Mouse (Mus musculus) liver, embryonic 14.5 days (tissue): ENCODE data around the gene Klhl26. TPM values are rescaled to one million over a fixed set of nuclear protein-coding genes. Genes with fewer than 3 reads are reported as not detected.

ENCODE experiments used
- ATAC-seq: fragments of 200-750 bp; cut with Nextera tagmentation; 2 replicates; pipeline ENCODE4 v1.8.0; 2017; ENCODE audit warnings: moderate number of reproducible peaks, mild to moderate bottlenecking, moderate library complexity; ENCODE audit not compliant: insufficient read depth
- DNase-seq, 3 experiments: peaks; one replicate each; pipeline ENCODE4 v3.0.0-alpha.2; 2012 to 2013; ENCODE audit warnings: low read depth in 3 of 3, low spot score in 3 of 3
- H3K27ac ChIP-seq: fragments of 300-500 bp; sonication (generic); 2 replicates; pipeline ENCODE4 v1.5.1; 2014; ENCODE audit warnings: moderate library complexity, mild to moderate bottlenecking, control low read depth, inconsistent platforms
- H3K27me3 ChIP-seq: fragments of 300-500 bp; sonication (generic); 2 replicates; pipeline ENCODE4 v1.6.1; 2014; ENCODE audit warnings: mild to moderate bottlenecking, low read length, moderate library complexity; ENCODE audit not compliant: control insufficient read depth, insufficient read depth
- H3K36me3 ChIP-seq: fragments of 300-500 bp; sonication (generic); replicated peaks from 2 replicates; pipeline ENCODE4 v1.6.1; 2014; ENCODE audit warnings: low read depth; ENCODE audit not compliant: control insufficient read depth, insufficient read depth
- H3K4me1 ChIP-seq, 2 experiments: fragments of 200-500 bp in 1 of 2; fragments of 300-500 bp in 1 of 2; sonication (generic) in 1 of 2; replicated peaks; 2 replicates each; pipeline ENCODE4 v1.6.1; 2012 to 2014; ENCODE audit warnings: antibody characterized with exemption in 1 of 2, inconsistent platforms in 1 of 2, low read length in 1 of 2; ENCODE audit not compliant: control insufficient read depth in 2 of 2, insufficient read depth in 2 of 2
- H3K4me2 ChIP-seq: fragments of 300-500 bp; sonication (generic); 2 replicates; pipeline ENCODE4 v1.6.1; 2014; ENCODE audit warnings: low read depth, mild to moderate bottlenecking, control low read depth, moderate library complexity
- H3K4me3 ChIP-seq, 2 experiments: fragments of 200-500 bp in 1 of 2; fragments of 300-500 bp in 1 of 2; sonication (generic) in 1 of 2; 2 replicates each; pipeline ENCODE4 v1.5.1; 2012 to 2014; ENCODE audit warnings: low read depth in 2 of 2, low read length in 2 of 2, mild to moderate bottlenecking in 2 of 2, control low read depth in 1 of 2, inconsistent platforms in 1 of 2, moderate library complexity in 1 of 2; ENCODE audit not compliant: insufficient read depth in 1 of 2
- H3K9ac ChIP-seq: fragments of 300-500 bp; sonication (generic); replicated peaks from 2 replicates; pipeline ENCODE4 v1.6.1; 2014; ENCODE audit warnings: mild to moderate bottlenecking, control low read depth, moderate library complexity
- H3K9me3 ChIP-seq: fragments of 300-500 bp; sonication (generic); 2 replicates; pipeline ENCODE4 v1.6.1; 2016; ENCODE audit warnings: low read length, mixed read lengths; ENCODE audit not compliant: control insufficient read depth
- CTCF ChIP-seq: IDR thresholded peaks from 2 replicates; pipeline ENCODE4 v1.5.1; 2016; ENCODE audit warnings: antibody characterized with exemption, low read depth, control low read depth
- EP300 ChIP-seq: IDR thresholded peaks from 2 replicates; pipeline ENCODE4 v1.6.1; 2016; ENCODE audit warnings: antibody characterized with exemption, low read depth
- WGBS: fragments of 180-500 bp; shearing (Covaris S2); extraction: QIAGEN DNeasy Blood & Tissue Kit; methylation state at CpG from one replicate; pipeline ENCODE4 v1.1.7; 2014; ENCODE audit not compliant: insufficient replicate concordance; 5-methylcytosine and 5-hydroxymethylcytosine counted together
- polyA plus RNA-seq, 2 experiments: library from polyadenylated mRNA; depleted of rRNA in 1 of 2; stranded (reverse) in 1 of 2; unstranded in 1 of 2; fragments of >200 nt; fragmentation: Nextera tagmentation in 1 of 2; extraction: Ambion mirVana in 1 of 2; gene quantifications; 2 replicates each; pipeline versions ENCODE4 v1.2.1 to v1.2.3; 2012 to 2014

Klhl26 gene
- polyA plus RNA-seq, 2 experiments: 5.0 to 6.5 TPM

- no peak for TF ChIP-seq CTCF
- TF ChIP-seq EP300: no peak
- Histone ChIP-seq H3K4me2 (no peak overlapping the region), H3K27me3 (no peaks in the 10 kb centered on the region), H3K9ac (no peak overlapping the region), H3K4me3 (no peak overlapping the region), H3K9me3 (no peaks in the 10 kb centered on the region), H3K36me3 (no peaks in the 10 kb centered on the region), H3K4me1 (peaks cover 0 to 7% of the 10 kb centered on the region in 2 experiments; a peak in 2 of 4 replicates), H3K27ac (no peak overlapping the region)
- 71% methylated on average over 11 of the region's 11 CpGs for WGBS
- ATAC-seq (no peak), DNase-seq (no peak)
Measured at GRCm38 (mm10) chr8:70406427-70407069, 70.2 kb downstream of the Klhl26 start.

- no peak overlapping the region for H3K4me3 ChIP-seq
- ATAC-seq (no peak), DNase-seq (no peak)
- H3K27ac ChIP-seq: no peak overlapping the region
- WGBS: 55% methylated on average over 7 of the region's 7 CpGs
- no peak overlapping the region for H3K9ac ChIP-seq
- H3K36me3 ChIP-seq: no peaks in the 10 kb centered on the region
- 0 out of 4 replicates have a peak, but pooled peaks cover 0 to 5% of the 10 kb centered on the region in 2 experiments for H3K4me1 ChIP-seq
- TF ChIP-seq CTCF (no peak), EP300 (no peak)
- H3K27me3 ChIP-seq: no peaks in the 10 kb centered on the region
- no peaks in the 10 kb centered on the region for H3K9me3 ChIP-seq
- no peak overlapping the region for H3K4me2 ChIP-seq
Measured at GRCm38 (mm10) chr8:70405189-70405588, 71.6 kb downstream of the Klhl26 start.

GRCm38 (mm10) chr8:70404212-70404611 lies 72.6 kb downstream of the Klhl26 start:
- Histone ChIP-seq H3K36me3 (no peaks in the 10 kb centered on the region), H3K27me3 (no peaks in the 10 kb centered on the region), H3K9ac (no peak overlapping the region), H3K9me3 (no peaks in the 10 kb centered on the region), H3K4me2 (no peak overlapping the region), H3K27ac (no peak overlapping the region), H3K4me1 (0 out of 4 replicates have a peak, but pooled peaks cover 0 to 5% of the 10 kb centered on the region in 2 experiments), H3K4me3 (no peak overlapping the region)
- DNase-seq: no peak
- ATAC-seq: no peak
- TF ChIP-seq EP300 (no peak), CTCF (peak; percentile 58)
- WGBS: 78% methylated on average over 3 of the region's 3 CpGs

Other genes starting within 250 kb of the Klhl26 start
- 14.1 and 17.3 TPM in 2 replicates for gene Sugp2, start 242.7 kb downstream of the Klhl26 start, polyA plus RNA-seq (2012; rRNA removed)
- gene Sugp2, start 242.7 kb downstream of the Klhl26 start, polyA plus RNA-seq (2014; fragmentation: Nextera tagmentation; extraction: Ambion mirVana): 7.5 and 9.9 TPM in 2 replicates
- 12.4 and 13.5 TPM in 2 replicates for gene Armc6, start 242.5 kb downstream of the Klhl26 start, polyA plus RNA-seq (2012; rRNA removed)
- gene Armc6, start 242.5 kb downstream of the Klhl26 start, polyA plus RNA-seq (2014; fragmentation: Nextera tagmentation; extraction: Ambion mirVana): 10.5 and 12.0 TPM in 2 replicates
- 5.5 and 6.5 TPM in 2 replicates for gene Homer3, start 194.1 kb downstream of the Klhl26 start, polyA plus RNA-seq (2012; rRNA removed)
- 3.9 and 4.2 TPM in 2 replicates for gene Homer3, start 194.1 kb downstream of the Klhl26 start, polyA plus RNA-seq (2014; fragmentation: Nextera tagmentation; extraction: Ambion mirVana)
- 17.9 and 20.3 TPM in 2 replicates for gene Ddx49, start 174.5 kb downstream of the Klhl26 start, polyA plus RNA-seq (2012; rRNA removed)
- gene Ddx49, start 174.5 kb downstream of the Klhl26 start, polyA plus RNA-seq (2014; fragmentation: Nextera tagmentation; extraction: Ambion mirVana): 20.8 and 22.3 TPM in 2 replicates
- gene Cope, start 174.4 kb downstream of the Klhl26 start, polyA plus RNA-seq (2012; rRNA removed): 138 and 180 TPM in 2 replicates
- gene Cope, start 174.4 kb downstream of the Klhl26 start, polyA plus RNA-seq (2014; fragmentation: Nextera tagmentation; extraction: Ambion mirVana): 164 and 171 TPM in 2 replicates
- 0.09 and 0.14 TPM in 2 replicates for gene Cers1, start 161.2 kb downstream of the Klhl26 start, polyA plus RNA-seq (2012; rRNA removed)
- gene Cers1, start 161.2 kb downstream of the Klhl26 start, polyA plus RNA-seq (2014; fragmentation: Nextera tagmentation; extraction: Ambion mirVana): not detected in 2 replicates
- gene Gdf1, start 147.2 kb downstream of the Klhl26 start, polyA plus RNA-seq (2012; rRNA removed): 0.16 and 0.22 TPM in 2 replicates
- not detected in 2 replicates for gene Gdf1, start 147.2 kb downstream of the Klhl26 start, polyA plus RNA-seq (2014; fragmentation: Nextera tagmentation; extraction: Ambion mirVana)
- 12.3 and 14.1 TPM in 2 replicates for gene Upf1, start 123.7 kb downstream of the Klhl26 start, polyA plus RNA-seq (2012; rRNA removed)
- 9.3 and 11.6 TPM in 2 replicates for gene Upf1, start 123.7 kb downstream of the Klhl26 start, polyA plus RNA-seq (2014; fragmentation: Nextera tagmentation; extraction: Ambion mirVana)
- 0.39 and 0.47 TPM in 2 replicates for gene Comp, start 103.4 kb downstream of the Klhl26 start, polyA plus RNA-seq (2012; rRNA removed)
- 0.29 and 0.85 TPM in 2 replicates for gene Comp, start 103.4 kb downstream of the Klhl26 start, polyA plus RNA-seq (2014; fragmentation: Nextera tagmentation; extraction: Ambion mirVana)
- gene Crtc1, start 37.4 kb downstream of the Klhl26 start, polyA plus RNA-seq (2012; rRNA removed): 3.9 and 4.5 TPM in 2 replicates
- gene Crtc1, start 37.4 kb downstream of the Klhl26 start, polyA plus RNA-seq (2014; fragmentation: Nextera tagmentation; extraction: Ambion mirVana): 2.9 and 3.9 TPM in 2 replicates
- gene Tmem59l, start 10.4 kb upstream of the Klhl26 start, polyA plus RNA-seq (2012; rRNA removed): 0.03 and 0.09 TPM in 2 replicates
- gene Tmem59l, start 10.4 kb upstream of the Klhl26 start, polyA plus RNA-seq (2014; fragmentation: Nextera tagmentation; extraction: Ambion mirVana): not detected in 2 replicates
- 1.5 and 1.9 TPM in 2 replicates for gene Crlf1, start 16.2 kb upstream of the Klhl26 start, polyA plus RNA-seq (2012; rRNA removed)
- gene Crlf1, start 16.2 kb upstream of the Klhl26 start, polyA plus RNA-seq (2014; fragmentation: Nextera tagmentation; extraction: Ambion mirVana): 3.7 and 4.0 TPM in 2 replicates
- 55.1 and 71.6 TPM in 2 replicates for gene Rex1bd, start 29.8 kb upstream of the Klhl26 start, polyA plus RNA-seq (2012; rRNA removed)
- 72.0 and 74.2 TPM in 2 replicates for gene Rex1bd, start 29.8 kb upstream of the Klhl26 start, polyA plus RNA-seq (2014; fragmentation: Nextera tagmentation; extraction: Ambion mirVana)
- gene Uba52, start 33.8 kb upstream of the Klhl26 start, polyA plus RNA-seq (2012; rRNA removed): 553 and 870 TPM in 2 replicates
- 738 and 773 TPM in 2 replicates for gene Uba52, start 33.8 kb upstream of the Klhl26 start, polyA plus RNA-seq (2014; fragmentation: Nextera tagmentation; extraction: Ambion mirVana)
- gene Fkbp8, start 50.8 kb upstream of the Klhl26 start, polyA plus RNA-seq (2012; rRNA removed): 140 and 149 TPM in 2 replicates
- 114 and 135 TPM in 2 replicates for gene Fkbp8, start 50.8 kb upstream of the Klhl26 start, polyA plus RNA-seq (2014; fragmentation: Nextera tagmentation; extraction: Ambion mirVana)
- 28.9 and 30.8 TPM in 2 replicates for gene Kxd1, start 51.0 kb upstream of the Klhl26 start, polyA plus RNA-seq (2012; rRNA removed)
- gene Kxd1, start 51.0 kb upstream of the Klhl26 start, polyA plus RNA-seq (2014; fragmentation: Nextera tagmentation; extraction: Ambion mirVana): 32.6 and 33.3 TPM in 2 replicates
- 8.9 and 9.6 TPM in 2 replicates for gene Ell, start 62.5 kb upstream of the Klhl26 start, polyA plus RNA-seq (2012; rRNA removed)
- 7.7 and 9.2 TPM in 2 replicates for gene Ell, start 62.5 kb upstream of the Klhl26 start, polyA plus RNA-seq (2014; fragmentation: Nextera tagmentation; extraction: Ambion mirVana)
- 61.3 and 62.4 TPM in 2 replicates for gene Isyna1, start 117.4 kb upstream of the Klhl26 start, polyA plus RNA-seq (2012; rRNA removed)
- 30.2 and 34.2 TPM in 2 replicates for gene Isyna1, start 117.4 kb upstream of the Klhl26 start, polyA plus RNA-seq (2014; fragmentation: Nextera tagmentation; extraction: Ambion mirVana)
- gene Ssbp4, start 131.9 kb upstream of the Klhl26 start, polyA plus RNA-seq (2012; rRNA removed): 36.3 and 50.8 TPM in 2 replicates
- 49.5 and 61.7 TPM in 2 replicates for gene Ssbp4, start 131.9 kb upstream of the Klhl26 start, polyA plus RNA-seq (2014; fragmentation: Nextera tagmentation; extraction: Ambion mirVana)
- gene Lrrc25, start 139.2 kb upstream of the Klhl26 start, polyA plus RNA-seq (2012; rRNA removed): 4.3 and 5.3 TPM in 2 replicates
- 4.7 TPM in 2 replicates for gene Lrrc25, start 139.2 kb upstream of the Klhl26 start, polyA plus RNA-seq (2014; fragmentation: Nextera tagmentation; extraction: Ambion mirVana)
- 6.3 and 9.0 TPM in 2 replicates for gene Gdf15, start 155.5 kb upstream of the Klhl26 start, polyA plus RNA-seq (2012; rRNA removed)
- gene Gdf15, start 155.5 kb upstream of the Klhl26 start, polyA plus RNA-seq (2014; fragmentation: Nextera tagmentation; extraction: Ambion mirVana): 1.2 and 2.8 TPM in 2 replicates
- 7.6 and 8.6 TPM in 2 replicates for gene Pgpep1, start 183.4 kb upstream of the Klhl26 start, polyA plus RNA-seq (2012; rRNA removed)
- gene Pgpep1, start 183.4 kb upstream of the Klhl26 start, polyA plus RNA-seq (2014; fragmentation: Nextera tagmentation; extraction: Ambion mirVana): 19.8 and 23.5 TPM in 2 replicates
- gene Lsm4, start 196.3 kb upstream of the Klhl26 start, polyA plus RNA-seq (2012; rRNA removed): 134 and 478 TPM in 2 replicates
- gene Lsm4, start 196.3 kb upstream of the Klhl26 start, polyA plus RNA-seq (2014; fragmentation: Nextera tagmentation; extraction: Ambion mirVana): 160 and 176 TPM in 2 replicates
- gene Jund, start 222.0 kb upstream of the Klhl26 start, polyA plus RNA-seq (2012; rRNA removed): 28.4 and 29.4 TPM in 2 replicates
- 20.3 and 21.8 TPM in 2 replicates for gene Jund, start 222.0 kb upstream of the Klhl26 start, polyA plus RNA-seq (2014; fragmentation: Nextera tagmentation; extraction: Ambion mirVana)
- gene Iqcn, start 226.5 kb upstream of the Klhl26 start, polyA plus RNA-seq (2012; rRNA removed): not detected in 2 replicates
- not detected in 2 replicates for gene Iqcn, start 226.5 kb upstream of the Klhl26 start, polyA plus RNA-seq (2014; fragmentation: Nextera tagmentation; extraction: Ambion mirVana)
- 0.04 TPM in 1 of 2 replicates, not detected in the other for gene Gm3336, start 241.6 kb upstream of the Klhl26 start, polyA plus RNA-seq (2012; rRNA removed)
- 0.11 TPM in 2 replicates for gene Gm3336, start 241.6 kb upstream of the Klhl26 start, polyA plus RNA-seq (2014; fragmentation: Nextera tagmentation; extraction: Ambion mirVana)
- gene Pde4c, start 246.8 kb upstream of the Klhl26 start, polyA plus RNA-seq (2012; rRNA removed): 1.6 TPM in 2 replicates
- 0.34 and 0.74 TPM in 2 replicates for gene Pde4c, start 246.8 kb upstream of the Klhl26 start, polyA plus RNA-seq (2014; fragmentation: Nextera tagmentation; extraction: Ambion mirVana)